Mouse (Mus musculus) liver (tissue): ENCODE data around the gene Ddx39.
A peak's percentile ranks its signal among the peaks of the same experiment; 100 is the strongest.

ENCODE experiments used
- DNase-seq: peaks from one replicate; pipeline ENCODE4 v3.0.0-alpha.2; 2020; ENCODE audit warnings: mixed read lengths

Gene Ddx39

GRCm38 (mm10) chr8:83699566-83699965 is 15.4 kb upstream of the Ddx39 start:
- DNase-seq, result no peak

GRCm38 (mm10) chr8:83700423-83701085 is 14.4 kb upstream of the Ddx39 start:
- DNase-seq, result no peak

DNA sequence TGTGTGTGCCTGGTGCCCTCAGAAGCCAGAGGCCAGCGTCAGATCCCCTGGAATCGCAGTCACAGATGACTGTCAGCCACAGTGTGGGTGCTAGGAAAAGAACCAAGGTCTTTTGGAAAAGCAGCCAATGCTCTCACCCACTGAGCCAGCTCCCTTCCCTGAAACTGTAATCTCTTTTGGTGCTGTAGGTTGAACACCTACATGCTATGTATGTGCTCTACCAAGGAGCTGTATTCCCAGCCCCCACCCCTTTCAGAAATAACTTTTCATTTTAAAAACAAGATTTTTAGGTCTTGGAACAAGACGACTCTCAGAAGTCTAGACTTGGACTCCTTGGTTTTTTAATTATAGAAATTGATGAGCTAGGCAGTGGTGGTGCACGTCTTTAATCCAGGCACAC is 11.6 kb upstream of the Ddx39 start:
- DNase-seq, result no peak

DNA sequence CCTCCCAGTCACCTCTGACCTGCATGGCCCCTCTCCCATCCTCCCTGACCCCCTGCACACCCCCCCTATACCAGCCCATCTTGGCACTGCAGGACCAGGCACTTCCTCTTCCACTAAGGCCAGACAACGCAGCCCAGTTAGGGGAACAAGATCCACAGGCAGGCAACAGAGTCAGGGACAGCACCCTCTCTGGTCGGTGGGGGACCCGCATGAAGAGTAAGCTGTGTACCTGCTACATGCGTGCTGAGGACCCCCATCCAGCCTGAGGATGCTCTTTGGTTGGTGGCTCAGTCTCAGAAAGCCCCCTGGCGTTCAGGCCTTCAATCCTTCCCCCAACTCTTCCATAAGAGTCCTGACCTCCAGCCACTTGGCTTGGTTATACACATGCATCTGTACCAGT is 8.6 kb upstream of the Ddx39 start:
- DNase-seq, result no peak

DNA sequence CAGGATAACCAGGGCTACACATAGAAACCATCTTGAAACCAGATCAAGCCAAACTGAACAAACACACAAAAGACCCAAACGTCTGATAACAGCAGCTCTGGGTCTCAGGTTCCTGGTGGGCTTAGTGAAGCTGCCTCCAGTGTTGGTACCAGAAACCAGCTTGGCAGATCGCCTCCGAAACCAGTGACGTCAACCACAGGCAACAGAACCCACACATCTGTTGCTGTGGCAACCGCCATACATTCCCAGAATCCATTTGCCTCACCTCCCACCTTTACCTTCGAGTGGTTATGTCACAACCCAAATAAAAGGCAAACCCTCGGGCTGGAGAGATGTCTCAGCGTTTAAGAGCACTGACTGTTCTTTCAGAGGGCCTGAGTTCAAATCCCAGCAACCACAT is 7.4 kb upstream of the Ddx39 start:
- DNase-seq, result no peak

GRCm38 (mm10) chr8:83714676-83715030 is 324 bp upstream of the Ddx39 start:
- DNase-seq, result no peak

DNA sequence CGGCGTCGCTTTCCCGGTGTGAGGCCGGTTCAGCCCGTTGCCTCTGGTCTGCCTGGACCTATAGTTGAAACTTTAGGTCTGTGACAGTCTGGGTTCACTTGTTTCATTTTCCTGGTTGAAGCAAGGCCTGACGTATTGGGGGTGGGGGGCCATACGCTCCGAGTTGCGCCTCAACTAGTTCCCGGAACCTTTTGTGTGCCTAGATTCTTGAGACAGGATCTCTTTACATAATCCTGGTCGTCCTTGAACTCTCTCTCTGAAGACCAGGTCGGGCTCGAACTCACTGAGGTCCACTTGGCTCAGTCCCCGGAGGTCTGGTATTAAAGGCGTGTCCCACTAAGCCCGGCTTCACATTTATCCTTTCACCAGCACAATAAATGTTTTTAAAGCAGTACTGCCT is 794 bp downstream of the Ddx39 start:
- DNase-seq, result no peak

GRCm38 (mm10) chr8:83716563-83716962 is 1.6 kb downstream of the Ddx39 start:
- no peak for DNase-seq

- no peak for DNase-seq
These were observed 4.1 kb downstream of the Ddx39 start for GRCm38 (mm10) chr8:83719048-83719447.

GRCm38 (mm10) chr8:83719693-83720092 is 4.7 kb downstream of the Ddx39 start:
- DNase-seq, result no peak

- DNase-seq, result no peak
These were observed 6.5 kb downstream of the Ddx39 start for GRCm38 (mm10) chr8:83721405-83722025.

GRCm38 (mm10) chr8:83722631-83723030 is 7.7 kb downstream of the Ddx39 start:
- no peak for DNase-seq

- no peak for DNase-seq
These were observed 8.6 kb downstream of the Ddx39 start for GRCm38 (mm10) chr8:83723447-83724083.

- DNase-seq, result peak; percentile 75
These were observed 9.9 kb downstream of the Ddx39 start for GRCm38 (mm10) chr8:83724697-83725482.

GRCm38 (mm10) chr8:83725521-83726102 is 10.6 kb downstream of the Ddx39 start:
- no peak for DNase-seq

- DNase-seq, result peak; percentile 38
These were observed 14.2 kb downstream of the Ddx39 start for GRCm38 (mm10) chr8:83729009-83729807.

DNA sequence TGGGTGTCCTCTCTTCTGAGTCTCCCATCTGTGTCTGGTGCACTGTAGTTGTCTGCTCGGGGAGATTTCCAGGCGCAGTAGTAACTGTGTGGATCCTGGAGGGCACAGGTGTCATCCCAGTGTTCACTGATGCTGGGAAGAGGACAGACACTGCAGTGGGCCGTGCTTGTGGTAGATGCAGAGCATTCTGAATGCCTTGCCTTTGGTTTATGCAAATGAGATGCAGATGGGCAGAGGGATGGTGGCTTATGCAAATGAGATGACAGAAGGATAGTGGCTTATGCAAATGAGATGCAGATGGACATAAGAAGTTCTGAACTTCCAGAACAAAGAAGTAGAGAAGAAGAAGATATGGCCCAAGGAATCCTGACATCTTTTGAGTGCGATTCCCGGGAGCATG is 16.9 kb downstream of the Ddx39 start:
- DNase-seq, result no peak

- no peak for DNase-seq
These were observed 17.9 kb downstream of the Ddx39 start for GRCm38 (mm10) chr8:83732919-83733318.

DNA sequence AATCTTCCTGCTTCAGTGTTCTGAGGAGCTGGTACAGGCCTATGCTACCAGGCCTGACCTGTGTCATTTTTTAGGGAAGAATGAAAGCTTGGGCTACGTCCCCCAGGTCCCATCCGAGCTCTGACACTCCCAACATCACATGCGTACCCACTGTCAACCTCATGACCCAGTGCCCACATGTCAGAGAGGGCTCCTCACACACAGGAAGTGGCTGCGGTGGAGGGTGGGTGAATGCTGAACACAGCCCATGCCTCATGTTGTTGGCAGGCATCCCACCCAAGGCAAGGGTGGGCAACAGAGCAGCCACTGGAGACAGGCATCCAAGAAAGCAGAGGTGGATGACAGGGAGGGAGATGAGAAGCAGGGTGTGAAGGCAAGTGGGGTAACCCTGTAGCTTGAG is 21.7 kb downstream of the Ddx39 start:
- no peak for DNase-seq

DNA sequence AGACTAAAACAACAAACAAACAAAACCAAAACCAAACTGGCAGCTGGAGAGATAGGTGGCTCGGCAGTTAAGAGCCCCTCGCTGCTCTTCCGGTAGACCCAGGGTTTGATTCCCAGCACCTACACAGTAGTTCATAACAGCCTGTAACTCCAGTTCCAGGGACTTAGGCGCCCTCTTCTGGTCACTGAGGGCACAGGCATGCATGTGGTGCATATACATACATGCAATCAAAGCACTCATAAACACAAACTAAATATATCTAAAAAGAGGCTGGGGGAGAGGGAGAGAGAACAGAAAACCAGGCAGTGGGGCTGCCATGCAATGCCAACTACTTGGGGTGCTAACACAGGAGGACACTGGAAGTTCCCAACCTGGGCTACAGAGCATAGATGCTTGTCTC is 22.4 kb downstream of the Ddx39 start:
- DNase-seq, result no peak

GRCm38 (mm10) chr8:83737852-83738562 is 23.0 kb downstream of the Ddx39 start:
- peak; percentile 44 for DNase-seq
